Mouse (Mus musculus) erythroblast, embryonic 14.5 days (primary cell): ENCODE results near the gene Lrrc2.

Source experiments
- GATA1 ChIP-seq: IDR thresholded peaks from 2 replicates; pipeline ENCODE4 v1.6.1; 2012; ENCODE audit warnings: low read length, inconsistent platforms, mixed read lengths
- TAL1 ChIP-seq: IDR thresholded peaks from 3 replicates; pipeline ENCODE4 v1.6.1; 2012; ENCODE audit warnings: low read length, inconsistent platforms, mixed read lengths

- no peak for TF ChIP-seq TAL1
- no peak for TF ChIP-seq GATA1
Observed at GRCm38 (mm10) chr9:110955962-110956361, 4.6 kb downstream of the Lrrc2 start.
